Mouse (Mus musculus) neural tube, embryonic 13.5 days (tissue): ENCODE measurements around the gene Rbm8a2. TPM values are rescaled to one million over a fixed set of nuclear protein-coding genes. Genes with fewer than 3 reads are reported as not detected.
A peak's percentile ranks its signal among the peaks of the same experiment; 100 is the strongest.

ENCODE experiments used
- ATAC-seq: fragments of 200-750 bp; cut with Nextera tagmentation; 2 replicates; pipeline ENCODE4 v1.8.0; 2017; ENCODE audit warnings: low read depth, mild to moderate bottlenecking, moderate TSS enrichment, moderate library complexity
- H3K27ac ChIP-seq: fragments of 300-500 bp; sonication (generic); replicated peaks from 2 replicates; pipeline ENCODE4 v1.5.1; 2015; ENCODE audit warnings: moderate library complexity, mild to moderate bottlenecking, inconsistent platforms
- H3K27me3 ChIP-seq: fragments of 300-500 bp; sonication (generic); 2 replicates; pipeline ENCODE4 v1.6.1; 2015; ENCODE audit warnings: mild to moderate bottlenecking, inconsistent platforms
- H3K36me3 ChIP-seq: fragments of 300-500 bp; sonication (generic); 2 replicates; pipeline ENCODE4 v1.6.1; 2015; ENCODE audit warnings: mild to moderate bottlenecking, inconsistent platforms
- H3K4me1 ChIP-seq: fragments of 300-500 bp; sonication (generic); replicated peaks from 2 replicates; pipeline ENCODE4 v1.6.1; 2015; ENCODE audit warnings: inconsistent platforms
- H3K4me2 ChIP-seq: fragments of 300-500 bp; sonication (generic); 2 replicates; pipeline ENCODE4 v1.6.1; 2015; ENCODE audit warnings: inconsistent platforms, mild to moderate bottlenecking, moderate library complexity
- H3K4me3 ChIP-seq: fragments of 300-500 bp; sonication (generic); 2 replicates; pipeline ENCODE4 v1.5.1; 2015; ENCODE audit warnings: mild to moderate bottlenecking, inconsistent platforms
- H3K9ac ChIP-seq: fragments of 300-500 bp; sonication (generic); 2 replicates; pipeline ENCODE4 v1.6.1; 2015; ENCODE audit warnings: moderate library complexity, mild to moderate bottlenecking, inconsistent platforms
- H3K9me3 ChIP-seq: fragments of 300-500 bp; sonication (generic); 2 replicates; pipeline ENCODE4 v1.6.1; 2016; ENCODE audit warnings: inconsistent platforms
- WGBS: fragments of 180-500 bp; shearing (Covaris S2); methylation state at CpG from one replicate; pipeline ENCODE4 v1.1.7; 2015; 5-methylcytosine and 5-hydroxymethylcytosine counted together
- polyA plus RNA-seq: library from polyadenylated mRNA; unstranded; fragments of >200 nt; fragmentation: Nextera tagmentation; extraction: Ambion mirVana; gene quantifications from 2 replicates; pipeline ENCODE4 v1.2.1, GENCODE M21; 2015

The Rbm8a2 gene
- polyA plus RNA-seq, 1 experiment from 2014 or later: 0.77 TPM

DNA sequence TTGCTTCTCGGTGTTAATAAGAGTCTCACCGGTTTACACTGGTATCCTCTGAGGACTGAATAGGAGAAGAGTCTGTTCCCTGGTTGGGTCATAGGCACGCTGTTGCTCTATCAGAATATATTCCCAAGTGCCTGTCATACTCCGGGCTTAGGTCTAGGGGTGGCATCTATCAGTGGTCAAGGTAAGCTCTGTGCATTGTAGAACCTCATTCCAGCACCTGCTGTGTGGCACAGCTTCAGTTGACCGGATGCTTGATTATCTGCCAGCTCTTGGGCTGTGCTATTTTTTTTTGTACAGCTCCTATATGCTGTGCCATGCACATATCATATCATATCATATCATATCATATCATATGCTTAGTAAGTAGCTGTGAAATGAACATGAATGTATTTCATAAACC lies 9.5 kb upstream of the Rbm8a2 start:
- Histone ChIP-seq H3K9ac (no peak overlapping the region), H3K27me3 (no peaks in the 10 kb centered on the region), H3K4me1 (no peaks in the 10 kb centered on the region), H3K4me3 (no peak overlapping the region), H3K9me3 (no peaks in the 10 kb centered on the region; the same call in 1 of the 2 replicates), H3K27ac (no peak overlapping the region), H3K36me3 (0 out of 2 replicates have a peak, but pooled peaks cover 3% of the 10 kb centered on the region), H3K4me2 (no peak overlapping the region)
- WGBS: 92% methylated on average over 5 of the region's 5 CpGs
- no peak for ATAC-seq

DNA sequence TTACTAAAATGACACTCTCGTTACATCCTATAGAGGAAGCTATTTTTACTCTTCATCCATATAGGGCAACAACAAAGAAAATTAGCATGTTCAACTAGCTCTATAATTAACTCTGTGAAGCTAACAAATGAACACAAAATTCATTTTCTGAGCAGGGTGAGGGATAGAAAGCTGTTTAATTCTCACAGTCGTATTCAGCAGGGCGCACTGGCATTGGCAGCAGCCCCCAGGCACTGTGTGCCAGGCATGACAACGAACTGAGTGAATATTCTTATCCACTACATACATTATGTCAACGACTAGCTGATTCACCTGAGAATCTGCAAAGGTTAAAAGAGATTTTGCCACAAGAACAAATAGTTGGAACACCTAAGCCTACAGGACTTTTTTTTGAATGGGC lies 8.2 kb downstream of the Rbm8a2 start:
- Histone ChIP-seq H3K36me3 (no peaks in the 10 kb centered on the region), H3K27ac (no peak overlapping the region), H3K27me3 (no peaks in the 10 kb centered on the region), H3K4me2 (no peak overlapping the region), H3K4me3 (no peak overlapping the region), H3K4me1 (no peaks in the 10 kb centered on the region), H3K9me3 (no peaks in the 10 kb centered on the region), H3K9ac (no peak overlapping the region)
- ATAC-seq: no peak
- WGBS: 72% methylated on average over 5 of the region's 5 CpGs

DNA sequence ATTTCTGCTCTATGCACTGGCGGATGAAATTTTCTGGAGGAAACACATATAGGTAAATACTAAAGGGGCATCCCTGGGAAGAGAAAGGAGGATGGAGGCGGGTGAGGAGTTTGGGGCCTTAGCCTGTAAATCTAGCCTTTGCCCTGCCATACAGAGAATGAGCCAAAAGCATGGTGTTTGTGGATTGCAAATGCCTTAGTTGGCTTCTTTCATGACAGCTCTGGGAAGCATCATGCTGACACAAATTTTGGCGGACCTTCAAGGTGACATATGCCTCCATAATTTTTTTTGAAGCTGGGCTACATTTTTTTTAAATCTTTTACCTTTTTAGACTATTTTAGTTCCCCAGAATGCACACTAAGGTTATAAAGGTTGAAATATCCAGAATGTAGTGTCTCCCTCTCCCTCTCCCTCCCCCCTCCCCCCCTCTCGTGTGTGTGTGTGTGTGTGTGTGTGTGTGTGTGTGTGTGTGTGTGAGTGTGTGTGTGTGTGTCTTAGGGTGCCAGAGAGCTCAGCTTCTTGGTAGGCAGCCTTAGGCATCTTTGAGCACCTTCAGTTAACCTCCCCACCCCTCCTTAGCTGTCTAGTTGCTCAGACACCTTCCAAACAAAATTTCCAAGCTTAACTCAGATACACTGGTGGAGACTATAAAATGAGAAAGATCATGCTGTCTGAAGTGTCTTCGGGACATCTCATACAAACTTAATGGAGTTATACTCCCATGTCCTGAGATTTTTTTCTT lies 11.7 kb downstream of the Rbm8a2 start:
- H3K4me2 ChIP-seq: no peak overlapping the region
- no peaks in the 10 kb centered on the region for H3K4me1 ChIP-seq
- no peak for ATAC-seq
- no peak overlapping the region for H3K27ac ChIP-seq
- WGBS: 87% methylated on average over 5 of the region's 5 CpGs
- no peak overlapping the region for H3K9ac ChIP-seq
- H3K4me3 ChIP-seq: no peak overlapping the region
- no peaks in the 10 kb centered on the region for H3K9me3 ChIP-seq
- no peaks in the 10 kb centered on the region for H3K27me3 ChIP-seq
- no peaks in the 10 kb centered on the region for H3K36me3 ChIP-seq

GRCm38 (mm10) chr1:175961786-175962185 lies 17.1 kb downstream of the Rbm8a2 start:
- H3K36me3 ChIP-seq: no peaks in the 10 kb centered on the region
- ATAC-seq: no peak
- no peak overlapping the region for H3K27ac ChIP-seq
- H3K4me2 ChIP-seq: no peak overlapping the region
- H3K9ac ChIP-seq: no peak overlapping the region
- H3K4me1 ChIP-seq: no peaks in the 10 kb centered on the region
- no peaks in the 10 kb centered on the region for H3K9me3 ChIP-seq
- H3K27me3 ChIP-seq: no peaks in the 10 kb centered on the region
- WGBS: 87% methylated on average over 2 of the region's 2 CpGs
- H3K4me3 ChIP-seq: no peak overlapping the region

- 92% methylated on average over 2 of the region's 2 CpGs for WGBS
- Histone ChIP-seq H3K4me2 (no peak overlapping the region), H3K27me3 (no peaks in the 10 kb centered on the region), H3K9ac (no peak overlapping the region), H3K9me3 (no peaks in the 10 kb centered on the region), H3K4me3 (no peak overlapping the region), H3K36me3 (no peaks in the 10 kb centered on the region), H3K27ac (no peak overlapping the region), H3K4me1 (no peaks in the 10 kb centered on the region; the same call in 1 of the 2 replicates)
- no peak for ATAC-seq
Observed at GRCm38 (mm10) chr1:175950851-175951250, 28.1 kb downstream of the Rbm8a2 start.

GRCm38 (mm10) chr1:175950421-175950820 lies 28.5 kb downstream of the Rbm8a2 start:
- Histone ChIP-seq H3K9me3 (no peaks in the 10 kb centered on the region), H3K4me3 (no peak overlapping the region), H3K9ac (no peak overlapping the region), H3K36me3 (no peaks in the 10 kb centered on the region), H3K27me3 (no peaks in the 10 kb centered on the region), H3K4me2 (no peak overlapping the region), H3K27ac (no peak overlapping the region), H3K4me1 (no peaks in the 10 kb centered on the region; the same call in 1 of the 2 replicates)
- no peak for ATAC-seq
- 82% methylated on average over 3 of the region's 3 CpGs for WGBS

GRCm38 (mm10) chr1:175946718-175947315 lies 32.1 kb downstream of the Rbm8a2 start:
- Histone ChIP-seq H3K36me3 (no peaks in the 10 kb centered on the region), H3K4me2 (no peak overlapping the region), H3K9ac (no peak overlapping the region), H3K27me3 (no peaks in the 10 kb centered on the region), H3K4me3 (no peak overlapping the region), H3K9me3 (no peaks in the 10 kb centered on the region), H3K27ac (no peak overlapping the region), H3K4me1 (no peaks in the 10 kb centered on the region; the same call in 1 of the 2 replicates)
- WGBS: 45% methylated on average over 4 of the region's 4 CpGs
- ATAC-seq: peak; percentile 68; the same call in 1 of the 2 replicates

DNA sequence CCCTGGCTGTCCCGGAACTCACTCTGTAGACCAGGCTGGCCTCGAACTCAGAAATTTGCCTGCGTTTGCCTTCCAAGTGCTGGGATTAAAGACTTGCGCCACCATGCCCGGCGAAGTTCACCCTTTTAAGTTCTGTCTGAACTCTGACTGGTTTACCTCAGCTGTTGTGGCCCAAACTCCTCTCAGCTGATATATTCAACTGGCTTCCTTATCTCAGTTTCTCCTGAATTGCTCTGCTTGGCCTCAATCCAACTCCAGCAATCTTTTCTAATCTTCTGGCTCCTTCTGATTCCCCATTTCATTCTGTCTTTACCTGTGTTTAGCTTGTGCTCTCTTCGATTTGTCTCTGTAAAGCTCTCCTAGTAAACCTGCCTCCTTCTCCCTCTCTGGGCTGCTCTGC lies 35.7 kb downstream of the Rbm8a2 start:
- no peak for ATAC-seq
- H3K9ac ChIP-seq: no peak overlapping the region
- no peaks in the 10 kb centered on the region for H3K9me3 ChIP-seq
- WGBS: 94% methylated on average over 7 of the region's 7 CpGs
- no peak overlapping the region for H3K4me2 ChIP-seq
- no peak overlapping the region for H3K27ac ChIP-seq
- H3K27me3 ChIP-seq: no peaks in the 10 kb centered on the region
- H3K36me3 ChIP-seq: no peaks in the 10 kb centered on the region
- H3K4me1 ChIP-seq: no peaks in the 10 kb centered on the region; the same call in 1 of the 2 replicates
- no peak overlapping the region for H3K4me3 ChIP-seq

- ATAC-seq: no peak
- no peak overlapping the region for H3K27ac ChIP-seq
- WGBS: 89% methylated on average over 3 of the region's 3 CpGs
- no peak overlapping the region for H3K9ac ChIP-seq
- no peak overlapping the region for H3K4me2 ChIP-seq
- H3K9me3 ChIP-seq: no peaks in the 10 kb centered on the region
- H3K4me1 ChIP-seq: no peaks in the 10 kb centered on the region
- H3K36me3 ChIP-seq: no peaks in the 10 kb centered on the region
- H3K27me3 ChIP-seq: no peaks in the 10 kb centered on the region
- no peak overlapping the region for H3K4me3 ChIP-seq
Observed at GRCm38 (mm10) chr1:175938731-175939130, 40.2 kb downstream of the Rbm8a2 start.

- Histone ChIP-seq H3K4me2 (peak overlapping the region; percentile 45), H3K9me3 (no peaks in the 10 kb centered on the region), H3K36me3 (no peaks in the 10 kb centered on the region), H3K9ac (peak overlapping the region; percentile 55), H3K27ac (no peak overlapping the region), H3K4me3 (no peak overlapping the region), H3K4me1 (no peaks in the 10 kb centered on the region), H3K27me3 (no peaks in the 10 kb centered on the region)
- 9% methylated on average over 11 of the region's 11 CpGs for WGBS
- peak; percentile 80 for ATAC-seq
Observed at GRCm38 (mm10) chr1:175936282-175936737, 42.6 kb downstream of the Rbm8a2 start.

GRCm38 (mm10) chr1:175931391-175931790 lies 47.5 kb downstream of the Rbm8a2 start:
- H3K4me3 ChIP-seq: no peak overlapping the region
- no peak overlapping the region for H3K4me2 ChIP-seq
- H3K27ac ChIP-seq: no peak overlapping the region
- H3K9me3 ChIP-seq: no peaks in the 10 kb centered on the region
- no peaks in the 10 kb centered on the region for H3K27me3 ChIP-seq
- 96% methylated on average over 5 of the region's 5 CpGs for WGBS
- no peak for ATAC-seq
- H3K9ac ChIP-seq: no peak overlapping the region
- H3K36me3 ChIP-seq: no peaks in the 10 kb centered on the region
- H3K4me1 ChIP-seq: no peaks in the 10 kb centered on the region
